ENCODE assay signal across 18 mouse cellular contexts in the genomic region with DNA sequence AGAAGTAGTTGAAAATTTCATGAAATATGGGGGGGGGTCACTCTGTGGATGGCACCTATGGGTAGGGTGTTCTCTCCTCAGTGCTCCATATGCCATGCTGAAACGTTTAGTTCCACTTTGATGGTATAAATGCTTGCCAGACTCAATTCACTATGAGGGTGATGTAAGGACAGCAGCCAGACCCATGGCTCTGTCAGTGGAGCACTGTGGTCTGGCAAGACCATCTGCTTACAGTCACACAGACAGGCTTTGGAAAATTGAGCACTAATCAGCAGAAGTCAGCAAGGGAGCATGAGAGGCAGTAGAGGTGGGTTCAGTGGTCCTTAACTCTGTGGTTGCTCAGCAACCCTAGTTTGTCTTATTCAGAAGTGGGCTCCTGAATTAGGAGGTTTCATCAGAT.
"Had no signal": no experiment of that assay in that cellular context is flagged by ENCODE, and none has a peak within 500 bp of the region (broad histone marks: within the 10 kb centered on the region; RNA-seq: fewer than 3 reads in every experiment).

No protein-coding gene starts in this region.

- ATAC-seq: midbrain, embryonic 16.5 days had no signal

- H3K4me1 ChIP-seq: midbrain, embryonic 10.5 days; midbrain, embryonic 12.5 days; neural tube, embryonic 13.5 days; neural tube, embryonic 15.5 days had no signal

- H3K9ac ChIP-seq: lung, embryonic 14.5 days; midbrain, embryonic 12.5 days; neural tube, embryonic 13.5 days; neural tube, embryonic 15.5 days had no signal

- H3K36me3 ChIP-seq: midbrain, embryonic 10.5 days; midbrain, embryonic 12.5 days; neural tube, embryonic 13.5 days; neural tube, embryonic 15.5 days had no signal

- H3K4me2 ChIP-seq: lung, embryonic 14.5 days; midbrain, embryonic 12.5 days; neural tube, embryonic 13.5 days; neural tube, embryonic 15.5 days had no signal

- DNase-seq: lung, embryonic 14.5 days; lung, postnatal 10 days; lung, postnatal 4 days; midbrain, embryonic 14.5 days; retina, postnatal 1 day; right cerebral cortex, adult 18-20 months; right cerebral cortex, postnatal 25 days; right cerebral cortex, postnatal 4 days; spleen, adult 18-20 months; thymus, adult 18-20 months; thymus, postnatal 14 days; thymus, postnatal 36 days had no signal

- H3K9me3 ChIP-seq: midbrain, embryonic 10.5 days; midbrain, embryonic 12.5 days; neural tube, embryonic 13.5 days; neural tube, embryonic 15.5 days had no signal

- H3K4me3 ChIP-seq: midbrain, embryonic 10.5 days; midbrain, embryonic 12.5 days; myocyte; neural tube, embryonic 13.5 days; neural tube, embryonic 15.5 days had no signal

- H3K27me3 ChIP-seq: midbrain, embryonic 12.5 days; neural tube, embryonic 13.5 days; neural tube, embryonic 15.5 days had no signal

- H3K27ac ChIP-seq: midbrain, embryonic 10.5 days; midbrain, embryonic 12.5 days; neural tube, embryonic 13.5 days; neural tube, embryonic 15.5 days had no signal
